Mouse (Mus musculus) layer of hippocampus, postnatal 14 days (tissue): ENCODE data around the gene Cacng5. TPM values are rescaled to one million over a fixed set of nuclear protein-coding genes. Genes with fewer than 3 reads are reported as not detected.
A peak's percentile ranks its signal among the peaks of the same experiment; 100 is the strongest.

Experiments
- DNase-seq, 2 experiments: peaks; one replicate each; pipeline ENCODE4 v3.0.0; 2021 to 2022; ENCODE audit warnings: low spot score in 2 of 2, mixed read lengths in 1 of 2
- long read RNA-seq, 2 experiments: library from polyadenylated mRNA; stranded (forward); transcript quantifications; one replicate each; pipeline ENCODE4 v2.0.0; 2021
- total RNA-seq, 2 experiments: library from RNA; stranded (reverse); gene quantifications; 2 replicates each; pipeline ENCODE4 v1.2.3; 2021

Gene Cacng5
- total RNA-seq: 10 to 100 TPM; 20.9 to 24.7 TPM
- long read RNA-seq, experiment 1, transcript Cacng5-201 (6 exons, 3,705 nt): major isoform, 9 of 15 reads
- long read RNA-seq, experiment 1, partial matches to known transcripts: 6 of 15 reads
- long read RNA-seq, experiment 1, other reads (novel, unspliced or antisense): 0 of 15 reads
- long read RNA-seq, experiment 2, transcript Cacng5-201 (6 exons, 3,705 nt): major isoform, 11 of 19 reads
- long read RNA-seq, experiment 2, partial matches to known transcripts: 5 of 19 reads
- long read RNA-seq, experiment 2, other reads (novel, unspliced or antisense): 3 of 19 reads

GRCm38 (mm10) chr11:107914634-107915226 lies at the start of gene Cacng5:
TSS of gene Cacng5 (minus strand) at chr11:107915055.
- no peak for DNase-seq

GRCm38 (mm10) chr11:107957566-107958350 lies 42.9 kb upstream of the Cacng5 start:
- no peak for DNase-seq

GRCm38 (mm10) chr11:107955191-107956062 lies 40.6 kb upstream of the Cacng5 start:
- no peak for DNase-seq

- DNase-seq: no peak
These were observed 36.6 kb upstream of the Cacng5 start for GRCm38 (mm10) chr11:107951431-107951830.

- peak in 1 of 2 experiments; percentile 52 for DNase-seq
These were observed 35.8 kb upstream of the Cacng5 start for GRCm38 (mm10) chr11:107950658-107951057.

GRCm38 (mm10) chr11:107950211-107950610 lies 35.4 kb upstream of the Cacng5 start:
- no peak for DNase-seq

GRCm38 (mm10) chr11:107947951-107948350 lies 33.1 kb upstream of the Cacng5 start:
- DNase-seq: no peak

- no peak for DNase-seq
These were observed 32.0 kb upstream of the Cacng5 start for GRCm38 (mm10) chr11:107946823-107947222.

GRCm38 (mm10) chr11:107936929-107937328 lies 22.1 kb upstream of the Cacng5 start:
- no peak for DNase-seq

GRCm38 (mm10) chr11:107931721-107932120 lies 16.9 kb upstream of the Cacng5 start:
- no peak for DNase-seq

GRCm38 (mm10) chr11:107931288-107931687 lies 16.4 kb upstream of the Cacng5 start:
- no peak for DNase-seq

- no peak for DNase-seq
These were observed 14.9 kb upstream of the Cacng5 start for GRCm38 (mm10) chr11:107929712-107930111.

GRCm38 (mm10) chr11:107919852-107920508 lies 5.1 kb upstream of the Cacng5 start:
- no peak for DNase-seq

GRCm38 (mm10) chr11:107917721-107918235 lies 2.9 kb upstream of the Cacng5 start:
- peak in 1 of 2 experiments; percentile 34 for DNase-seq

GRCm38 (mm10) chr11:107913317-107913716 lies 1.5 kb downstream of the Cacng5 start:
- peak in 1 of 2 experiments; percentile 35 for DNase-seq

GRCm38 (mm10) chr11:107905364-107905763 lies 9.5 kb downstream of the Cacng5 start:
- DNase-seq: no peak

GRCm38 (mm10) chr11:107903966-107904605 lies 10.8 kb downstream of the Cacng5 start:
- no peak for DNase-seq

- no peak for DNase-seq
These were observed 14.4 kb downstream of the Cacng5 start for GRCm38 (mm10) chr11:107900470-107900869.

- DNase-seq: no peak
These were observed 16.2 kb downstream of the Cacng5 start for GRCm38 (mm10) chr11:107898698-107899097.

- no peak for DNase-seq
These were observed 19.2 kb downstream of the Cacng5 start for GRCm38 (mm10) chr11:107895635-107896034.
